Mouse (Mus musculus) T-helper 1 cell (primary cell): ENCODE data around the gene Cdkl4.
"Not testable (repeated sequence)": the region's sequence is repeated elsewhere in the genome, so short reads cannot be mapped to it uniquely, and the experiment has no call there.

Source experiments
- in situ Hi-C: fragments of 300-600 bp; cut with MboI, MseI; formaldehyde crosslinking; loops from one replicate; pipeline ENCODE4 v1.15.1; 2025; ENCODE audit warnings: high pct_unique_total_duplicates

The Cdkl4 gene

DNA sequence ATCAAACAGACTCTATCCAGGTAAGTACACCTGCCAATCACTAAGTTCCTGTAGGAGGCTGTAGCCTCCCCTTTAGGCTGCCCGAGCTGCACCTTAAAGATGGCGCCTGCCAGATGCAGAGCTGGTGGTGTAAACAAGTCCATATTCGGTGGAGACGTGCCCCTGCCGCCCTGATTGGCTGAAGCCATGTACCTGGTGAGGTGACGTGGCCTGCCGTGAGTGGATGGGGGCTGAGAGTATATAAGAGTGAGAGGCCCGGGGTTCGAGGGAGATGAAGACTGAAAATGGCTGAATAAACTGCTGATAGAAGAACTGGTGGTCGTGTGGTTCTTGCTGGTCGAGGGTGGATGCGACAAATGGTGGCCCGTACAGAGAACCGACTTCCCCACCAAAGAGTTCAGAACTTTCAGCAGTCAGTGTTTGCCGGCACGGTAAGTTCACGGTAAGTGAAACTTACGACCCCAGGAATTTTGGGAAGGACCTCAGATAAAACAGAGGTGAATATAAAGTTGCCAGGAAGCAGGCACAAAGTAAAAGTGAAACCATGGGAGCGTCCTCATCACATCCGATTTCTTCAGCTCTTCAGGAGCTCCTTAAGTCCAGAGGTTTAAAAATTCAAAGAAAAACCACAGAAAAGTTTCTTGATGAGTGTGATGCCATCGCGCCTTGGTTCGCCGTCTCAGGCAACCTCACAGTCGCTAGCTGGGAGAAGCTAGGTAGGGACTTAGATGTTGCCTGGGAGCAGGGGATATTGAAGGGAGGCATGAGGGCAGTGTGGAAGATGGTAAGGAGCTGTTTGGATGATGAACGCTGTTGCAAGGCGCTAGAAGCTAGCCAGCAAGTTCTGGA lies 13.6 kb downstream of the Cdkl4 start:
- in situ Hi-C loops, result not testable (repeated sequence)

DNA sequence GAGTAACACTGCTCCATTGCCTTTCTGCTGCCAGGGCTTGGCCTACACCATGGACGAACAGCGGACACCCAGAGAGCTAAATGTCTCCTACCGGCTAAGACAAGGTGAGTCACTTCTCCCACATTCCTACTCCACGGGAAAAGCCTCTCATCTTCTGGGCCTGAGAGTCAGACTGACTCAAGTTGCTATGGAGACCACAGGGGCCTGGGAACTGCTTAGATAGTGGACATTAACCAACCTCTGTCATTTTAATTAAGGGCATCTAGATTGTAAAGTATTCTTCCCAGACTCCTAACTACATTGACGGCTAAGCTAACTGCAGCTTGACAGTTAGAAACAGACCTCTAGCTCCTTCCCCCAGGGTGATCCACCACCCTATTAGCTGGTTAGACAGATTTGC lies 14.8 kb downstream of the Cdkl4 start:
- in situ Hi-C loops, result no loop called here

DNA sequence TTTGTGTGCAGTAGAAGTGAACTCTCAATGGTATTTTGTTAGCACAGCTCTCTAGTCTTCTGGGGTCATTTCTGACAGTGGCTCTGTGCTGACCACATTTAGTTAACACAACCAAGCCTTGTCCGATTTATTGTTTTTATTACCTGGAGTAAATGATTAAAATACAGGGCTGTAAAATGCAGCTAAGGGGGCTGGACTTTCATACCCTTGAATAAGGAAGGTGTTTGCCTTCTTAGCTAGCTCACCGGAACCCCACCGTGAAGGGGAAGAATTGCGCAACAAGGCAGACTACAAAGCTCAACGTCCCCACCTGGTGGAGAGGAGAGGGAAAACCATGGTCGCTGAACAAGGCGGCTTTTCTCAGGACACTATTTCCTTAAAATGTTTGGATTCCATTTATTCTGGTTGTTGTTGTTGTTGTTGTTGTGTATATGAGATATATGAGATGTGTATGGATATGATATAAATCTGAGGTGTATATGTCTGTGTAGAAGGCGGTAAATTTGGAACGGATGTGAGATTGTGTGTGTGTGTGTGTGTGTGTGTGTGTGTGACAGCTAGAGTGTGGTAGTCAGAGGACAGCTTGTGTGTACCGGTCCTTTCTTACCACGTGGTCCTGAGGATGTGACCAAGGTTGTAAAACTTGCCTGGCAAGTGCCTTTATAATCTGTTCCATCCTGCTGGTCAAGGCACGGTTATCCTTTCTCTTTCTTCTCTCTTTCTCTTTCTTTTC lies 16.8 kb downstream of the Cdkl4 start:
- in situ Hi-C loops, result no loop called here

DNA sequence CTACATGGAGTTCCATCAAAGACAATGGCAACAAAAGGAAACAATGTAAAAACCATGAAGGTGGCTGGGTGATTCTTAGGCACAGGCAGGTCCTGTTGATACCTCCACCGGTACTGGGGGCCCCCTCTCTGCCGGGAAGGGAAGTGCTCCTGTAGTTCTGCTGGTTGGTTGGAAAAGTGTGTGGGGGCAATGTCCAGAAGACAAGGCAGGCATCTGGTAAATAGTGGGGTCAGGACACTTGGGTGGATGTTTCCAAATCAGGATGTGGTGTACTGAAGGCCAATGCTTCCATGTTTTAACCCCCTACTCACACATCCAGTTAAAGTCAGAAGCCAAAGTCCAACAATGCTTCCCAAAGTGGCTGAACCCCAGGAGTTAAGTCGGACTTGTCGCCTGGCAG lies 17.9 kb downstream of the Cdkl4 start:
- in situ Hi-C loops, result no loop called here

DNA sequence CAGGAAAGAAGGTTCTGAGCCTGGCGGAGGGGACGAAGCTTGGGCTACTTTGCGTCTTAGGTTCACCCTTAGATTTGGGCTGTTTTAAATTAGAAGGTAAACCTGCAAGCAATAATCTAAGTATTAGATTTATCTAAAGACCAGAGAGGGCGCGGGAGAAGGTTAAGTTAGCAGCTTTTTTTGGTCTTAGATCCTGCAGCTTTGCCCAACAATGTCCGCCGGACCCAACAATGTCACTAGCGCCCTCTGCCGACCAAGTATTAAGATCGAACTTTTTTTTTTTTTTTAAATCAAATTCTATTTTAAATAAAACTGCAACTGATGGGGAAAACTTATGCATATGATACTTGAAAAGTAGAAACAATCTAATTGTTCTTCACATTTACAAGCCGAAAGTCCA lies 18.6 kb downstream of the Cdkl4 start:
- in situ Hi-C loops, result no loop called here

DNA sequence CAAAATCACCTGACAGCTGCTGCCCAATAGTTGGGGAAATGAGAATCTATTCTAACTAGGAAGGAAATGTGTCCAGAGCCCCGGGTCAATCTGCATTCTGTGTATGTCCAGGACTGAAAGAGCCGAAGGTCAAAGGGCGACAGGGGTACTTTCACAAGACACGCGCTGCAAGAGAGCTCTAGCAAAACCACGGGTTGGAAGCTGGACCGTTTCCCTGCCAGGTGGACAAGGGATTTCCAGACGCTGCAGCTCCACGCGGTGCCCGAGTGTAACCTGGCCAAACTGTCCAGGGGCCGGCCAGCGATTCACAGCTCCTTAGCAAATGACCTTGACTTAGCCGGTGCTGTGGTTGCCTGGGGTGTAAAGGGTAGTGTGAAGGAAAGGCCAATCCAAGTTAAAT lies 19.0 kb downstream of the Cdkl4 start:
- in situ Hi-C loops, result no loop called here

DNA sequence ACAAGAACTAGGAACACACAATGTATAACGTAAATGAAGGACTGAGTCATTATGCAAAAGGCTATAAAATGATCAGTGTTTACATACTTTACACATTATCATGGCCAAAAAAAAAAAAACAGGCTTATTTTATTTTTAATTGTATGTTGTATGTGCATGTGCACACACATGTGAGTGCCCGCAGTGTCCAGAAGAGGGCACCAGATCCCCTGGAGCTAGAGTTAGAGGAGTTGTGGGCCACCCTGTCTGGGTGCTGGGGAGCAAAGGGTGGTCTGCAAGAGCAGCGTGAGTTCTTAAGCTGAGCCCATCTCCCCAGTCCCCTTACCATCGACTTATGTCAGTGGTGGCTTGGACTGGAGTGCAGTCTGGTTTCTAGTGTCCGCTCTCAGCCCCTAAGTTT lies 20.2 kb downstream of the Cdkl4 start:
- in situ Hi-C loops, result no loop called here

DNA sequence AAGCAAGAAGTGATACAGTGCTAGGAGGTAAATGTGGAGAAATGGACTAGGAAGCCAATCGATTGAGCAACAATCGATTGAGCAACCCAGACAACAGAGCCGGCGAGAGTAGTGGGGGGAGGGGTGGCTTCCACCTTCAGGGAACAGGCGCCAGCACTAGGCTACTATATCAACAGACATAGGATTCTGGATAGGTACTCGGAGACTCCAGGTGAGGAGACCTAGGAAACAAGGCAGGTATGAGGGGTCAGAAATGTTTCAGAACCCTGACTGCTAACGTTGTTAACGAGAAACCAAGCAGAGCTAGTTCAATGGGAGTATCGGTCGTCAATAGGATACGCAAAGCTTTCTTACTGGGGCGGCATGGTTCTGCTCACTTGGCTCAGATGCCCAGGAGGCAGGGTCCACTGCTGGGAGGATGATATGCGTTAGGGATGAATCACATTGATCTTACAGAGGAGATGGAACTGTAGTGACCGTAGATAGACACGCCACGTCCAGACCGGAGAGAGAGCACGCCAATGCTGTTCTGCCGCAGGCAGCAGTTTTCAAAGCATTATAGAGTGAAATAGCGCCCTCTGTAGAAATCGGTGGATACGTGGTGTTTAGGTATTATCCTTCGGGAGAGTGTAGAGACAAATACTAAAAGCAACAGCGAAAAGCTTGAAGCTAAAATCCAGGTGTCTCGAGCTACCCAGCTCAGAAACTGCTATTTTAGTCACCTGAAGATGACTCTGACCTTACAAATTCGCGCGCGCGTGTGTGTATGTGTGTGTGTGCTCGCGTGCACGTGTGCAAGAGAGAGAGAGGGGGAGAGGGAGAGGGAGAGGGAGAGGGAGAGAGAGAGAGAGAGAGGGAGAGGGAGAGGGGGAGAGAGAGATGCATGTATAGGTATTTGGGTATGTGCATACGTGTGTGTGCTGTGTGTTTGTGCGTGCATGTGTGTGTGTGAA lies 24.0 kb downstream of the Cdkl4 start:
- in situ Hi-C loops, result loop anchor here (5.0 kb wide), 2 partner anchors 71 to 261 kb away; partner anchors contain the start of genes Dhx57, Morn2 and Sos1

DNA sequence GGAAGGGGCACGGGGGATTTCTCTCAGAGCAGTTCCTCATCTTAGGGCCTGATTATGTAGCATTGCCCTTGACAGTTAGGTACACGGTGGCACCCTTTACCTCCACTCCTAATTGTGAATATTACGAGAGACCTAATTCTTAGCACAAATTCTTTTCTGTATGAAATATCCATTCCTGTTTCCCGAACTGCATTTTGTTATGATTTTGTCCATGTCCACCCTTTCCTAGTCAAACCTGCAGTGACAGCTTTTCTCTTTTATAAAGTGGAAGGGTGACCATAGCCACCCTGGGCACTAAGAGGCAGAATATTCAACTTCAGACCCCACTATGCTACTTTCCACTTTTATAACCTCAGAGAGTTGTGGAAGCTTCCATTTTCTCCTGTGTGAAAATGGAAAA lies 25.0 kb downstream of the Cdkl4 start:
- in situ Hi-C loops, result loop anchor here (5.0 kb wide), 2 partner anchors 70 to 260 kb away; partner anchors contain the start of genes Dhx57, Morn2 and Sos1

DNA sequence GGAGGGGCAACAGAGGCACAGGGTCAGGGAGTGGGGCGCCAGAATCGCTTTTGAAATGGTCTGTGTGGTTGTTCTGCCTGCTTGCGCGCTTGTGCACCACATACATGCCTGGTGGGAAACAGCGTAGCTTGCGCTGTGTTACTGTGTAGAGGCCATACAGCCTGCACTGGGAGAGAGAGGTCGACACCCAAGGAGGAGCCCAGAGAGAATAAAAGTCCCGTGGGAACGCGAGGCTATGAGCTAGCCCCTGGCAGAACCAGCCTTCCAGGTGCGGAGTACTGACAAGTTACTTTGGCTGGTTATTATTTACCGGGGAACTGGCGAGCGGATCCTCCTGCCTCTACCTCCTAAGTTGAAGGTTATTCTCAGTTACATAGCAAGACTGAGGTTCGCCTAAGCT lies 26.6 kb downstream of the Cdkl4 start:
- in situ Hi-C loops, result loop anchor here (5.0 kb wide), 2 partner anchors 69 to 259 kb away; partner anchors contain the start of genes Dhx57, Morn2 and Sos1

DNA sequence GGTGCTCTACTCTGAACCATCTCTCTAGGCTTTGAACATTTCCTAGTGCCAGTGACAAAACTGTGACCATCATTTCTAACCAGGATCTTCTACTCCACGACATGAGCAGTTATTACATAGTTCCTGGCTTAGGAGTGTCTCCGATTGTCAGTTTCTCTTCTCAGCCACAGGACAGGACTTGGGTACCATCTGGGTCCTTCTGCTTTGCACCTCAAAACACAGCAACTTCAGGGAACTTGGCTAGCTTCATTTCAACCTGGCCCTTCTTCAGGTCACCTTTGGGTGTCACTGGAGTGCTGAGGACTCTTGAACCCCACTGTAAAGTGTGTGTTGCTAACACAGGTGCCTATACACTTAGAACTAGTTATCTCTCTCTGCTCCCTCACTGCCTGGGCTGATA lies 30.8 kb downstream of the Cdkl4 start:
- in situ Hi-C loops, result no loop called here

DNA sequence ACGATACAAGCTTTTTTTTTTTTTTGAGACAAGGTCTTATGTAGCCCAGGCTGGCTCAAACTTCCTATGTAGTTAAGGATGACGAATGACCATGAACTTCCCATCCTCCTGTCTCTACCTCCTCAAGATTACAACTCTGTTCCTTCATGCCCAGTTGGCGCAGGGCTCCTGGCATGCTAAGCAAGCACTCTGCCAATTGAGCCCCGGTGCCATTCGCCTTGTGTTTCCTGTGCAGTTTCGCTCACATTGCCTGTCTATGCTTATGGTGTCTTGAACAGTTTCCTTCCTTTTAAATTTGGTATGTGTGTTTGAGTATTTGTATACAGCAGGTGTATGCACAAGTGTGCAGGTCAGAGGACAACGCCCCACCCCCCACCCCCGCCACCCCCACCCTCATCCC lies 31.4 kb downstream of the Cdkl4 start:
- in situ Hi-C loops, result no loop called here

DNA sequence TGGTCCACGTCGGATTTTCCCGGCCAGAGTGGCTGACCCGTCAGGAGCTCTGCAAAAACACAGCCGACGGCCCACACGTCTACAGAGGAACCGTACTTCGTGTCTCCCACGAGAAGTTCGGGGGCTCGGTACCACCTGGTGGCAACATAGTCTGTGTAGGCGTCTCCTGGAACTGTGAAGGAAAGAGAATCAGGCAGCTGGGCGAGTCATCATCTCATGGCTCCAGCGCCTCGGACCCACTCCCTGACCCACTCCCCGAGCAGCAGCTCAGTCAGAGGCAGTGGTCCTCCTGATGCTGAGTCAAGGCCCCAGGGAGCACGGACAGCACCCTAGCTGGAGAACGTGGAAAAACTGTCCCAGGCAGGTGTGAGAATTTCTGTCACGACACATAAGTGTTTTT lies 34.0 kb downstream of the Cdkl4 start:
- in situ Hi-C loops, result no loop called here

DNA sequence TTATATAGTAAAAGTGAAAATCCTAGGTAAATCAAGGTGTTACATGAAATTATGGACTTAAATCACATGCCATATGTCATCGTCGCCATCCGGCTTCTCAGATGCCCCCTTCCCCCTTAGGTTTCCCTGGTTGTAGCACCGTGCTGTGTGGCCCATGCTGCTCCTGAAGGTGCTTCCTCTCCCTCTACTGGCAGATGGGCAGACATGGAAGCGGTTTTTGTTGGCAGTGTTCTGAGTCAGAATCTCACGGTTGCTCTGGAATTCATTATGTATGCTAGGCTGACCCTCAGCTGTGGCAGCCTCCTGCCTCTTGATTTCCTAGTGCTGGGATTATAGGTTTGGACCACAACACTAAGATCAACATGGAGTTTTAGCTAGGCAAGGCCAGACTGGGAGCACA lies 40.5 kb downstream of the Cdkl4 start:
- in situ Hi-C loops, result no loop called here

DNA sequence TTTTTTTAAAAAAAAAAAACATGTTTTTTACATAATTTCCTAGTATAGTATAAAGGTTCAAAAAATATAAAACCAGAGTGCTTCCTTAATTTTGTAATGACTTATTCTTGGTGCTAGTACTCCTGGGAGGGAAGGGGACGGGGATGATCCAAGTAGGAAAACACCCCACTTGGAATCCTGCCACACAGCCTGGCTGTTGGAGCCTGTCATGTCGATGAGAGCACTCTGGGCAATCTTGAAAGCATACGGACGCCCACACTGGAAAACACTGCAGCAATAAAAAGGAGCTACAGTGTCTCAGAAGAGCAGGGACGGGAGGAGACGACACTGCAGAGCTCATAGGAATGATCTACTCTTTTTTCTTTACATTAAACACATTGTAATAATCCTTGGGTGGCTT lies 42.0 kb downstream of the Cdkl4 start:
- in situ Hi-C loops, result no loop called here

DNA sequence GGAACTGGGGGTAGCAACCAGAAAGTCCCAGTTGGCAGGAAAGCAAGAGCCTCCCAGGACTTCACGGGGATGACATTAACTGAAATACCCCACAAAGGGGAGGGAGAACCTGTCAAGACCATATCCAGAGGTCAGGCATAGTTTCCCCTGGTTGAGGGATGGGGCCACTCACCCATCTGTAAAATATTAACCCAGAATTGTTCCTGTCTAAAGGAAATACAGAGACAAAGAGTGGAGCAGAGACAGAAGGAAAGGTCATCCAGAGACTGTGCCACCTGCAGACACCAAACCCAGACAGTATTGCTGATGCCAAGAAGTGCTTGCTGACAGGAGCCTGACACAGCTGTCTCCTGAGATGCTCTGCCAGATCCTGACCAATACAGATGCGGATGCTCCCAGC lies 46.3 kb downstream of the Cdkl4 start:
- in situ Hi-C loops, result not testable (repeated sequence)

DNA sequence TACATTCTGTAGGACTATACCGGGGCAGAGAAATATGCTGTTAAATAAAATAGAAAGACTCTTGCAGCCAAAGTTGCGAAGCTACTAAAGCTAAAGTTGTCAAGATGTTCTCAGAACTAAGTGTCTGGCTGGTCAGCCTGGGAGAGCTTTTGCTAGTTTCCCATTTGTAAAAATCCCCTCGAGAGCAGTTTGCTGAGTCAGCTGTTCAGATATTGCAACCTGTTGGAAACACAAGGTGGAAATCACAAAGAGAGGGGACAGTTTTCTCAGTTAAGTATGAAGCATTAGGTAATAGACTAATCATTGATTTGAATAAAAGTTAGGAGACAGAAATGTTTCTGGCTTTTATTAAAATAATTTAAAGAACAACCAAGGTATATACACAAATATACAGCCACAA lies 54.4 kb downstream of the Cdkl4 start:
- in situ Hi-C loops, result no loop called here

DNA sequence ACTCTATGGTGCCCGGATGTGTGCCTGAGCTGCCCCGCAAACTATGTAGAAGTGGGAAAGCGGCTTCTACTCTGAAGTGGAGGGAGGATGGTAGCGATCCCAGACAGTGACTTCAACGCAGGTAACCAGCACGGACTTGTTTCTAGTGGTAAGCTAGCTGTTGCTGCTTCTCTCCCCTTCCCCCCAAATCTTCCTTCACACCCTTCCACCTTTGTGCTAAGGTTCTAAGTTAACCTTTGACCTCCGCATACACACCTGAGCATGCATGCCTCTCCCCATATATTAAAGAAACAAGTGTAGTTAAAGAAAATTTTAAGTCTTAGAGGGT lies 55.4 kb downstream of the Cdkl4 start:
- in situ Hi-C loops, result no loop called here

DNA sequence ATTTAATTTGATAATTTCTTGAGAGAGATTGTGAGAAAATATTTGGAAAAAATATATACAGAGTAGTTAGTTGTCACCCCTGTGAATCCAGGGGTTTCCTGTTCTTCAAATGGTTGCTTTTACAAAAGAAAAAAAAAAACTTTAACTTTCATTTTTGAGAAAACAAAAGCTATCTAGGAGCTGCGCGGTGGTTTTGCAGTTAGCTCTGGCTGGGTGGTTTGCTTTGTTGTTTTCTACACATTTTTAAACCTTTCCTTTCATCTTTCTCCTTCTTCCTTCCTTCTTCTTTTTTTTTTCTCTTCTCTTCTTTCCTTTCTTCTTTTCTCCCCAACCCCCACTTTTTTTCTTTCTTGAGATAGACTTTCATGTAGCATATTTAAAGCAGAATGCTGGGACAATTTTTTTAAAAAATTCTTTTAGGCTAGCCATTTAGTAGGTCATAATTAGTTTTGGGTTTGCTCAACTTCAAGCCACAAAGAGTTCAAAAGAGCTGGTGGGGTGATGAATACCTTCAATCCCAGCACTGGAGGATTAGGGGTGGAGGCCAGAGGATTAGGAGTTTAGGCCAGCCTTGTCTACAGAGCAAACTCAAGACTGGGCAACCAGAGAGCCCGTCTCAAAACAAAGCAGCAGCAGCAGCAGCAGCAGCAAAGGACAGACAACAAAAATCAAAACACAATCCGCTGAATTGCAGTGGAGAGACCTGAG lies 55.9 kb downstream of the Cdkl4 start:
- in situ Hi-C loops, result no loop called here

DNA sequence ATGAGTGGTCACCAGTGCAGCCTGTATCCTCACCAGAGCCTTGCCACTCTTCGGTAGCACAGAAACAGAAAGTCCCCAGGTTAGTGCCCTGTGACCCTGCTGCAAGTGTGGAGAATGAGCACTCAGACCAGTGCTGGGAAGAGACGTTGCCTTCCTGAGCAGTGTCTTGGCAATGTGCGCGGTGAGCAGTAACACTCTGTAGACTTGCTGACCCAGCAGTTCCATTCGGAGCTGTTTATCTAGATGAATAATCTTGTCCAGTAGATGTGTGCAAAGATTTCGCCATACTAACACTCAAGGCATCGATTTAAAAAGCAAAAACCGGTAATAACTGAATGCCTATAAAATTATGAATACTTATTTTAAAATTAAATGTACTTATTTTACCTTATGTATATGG lies 57.1 kb downstream of the Cdkl4 start:
- in situ Hi-C loops, result no loop called here

DNA sequence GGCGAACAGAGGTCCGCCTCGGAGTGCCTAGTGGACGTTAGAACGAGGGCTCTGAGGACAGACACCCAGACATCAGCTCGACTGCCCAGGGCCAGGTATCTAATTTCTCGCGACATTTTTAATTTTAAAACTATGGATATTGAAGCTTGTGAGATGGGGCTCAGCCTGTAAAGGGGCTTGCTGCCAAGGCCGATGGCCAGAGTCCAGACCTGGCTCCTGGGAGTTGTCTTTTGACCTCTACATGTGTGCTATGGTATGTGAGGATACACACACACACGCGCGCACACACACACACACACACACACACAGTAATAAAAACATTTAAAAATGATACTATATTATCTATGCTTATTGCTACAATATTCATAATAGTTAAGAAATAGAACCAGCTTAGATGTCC lies 58.8 kb downstream of the Cdkl4 start:
- in situ Hi-C loops, result no loop called here
